Mouse (Mus musculus) cerebellum, adult 2 months (tissue): ENCODE data around the gene M1ap.

Experiments
- CTCF ChIP-seq: fragments of 200-500 bp; IDR thresholded peaks from 2 replicates; pipeline ENCODE4 v1.5.1; 2011; ENCODE audit warnings: low read depth, mild to moderate bottlenecking, control low read depth, low read length, moderate library complexity, borderline replicate concordance; ENCODE audit not compliant: insufficient read depth
- POLR2A ChIP-seq: fragments of 200-500 bp; IDR thresholded peaks from 2 replicates; pipeline ENCODE4 v1.6.1; 2011; ENCODE audit warnings: low read length, control low read depth, borderline replicate concordance; ENCODE audit not compliant: insufficient read depth

DNA sequence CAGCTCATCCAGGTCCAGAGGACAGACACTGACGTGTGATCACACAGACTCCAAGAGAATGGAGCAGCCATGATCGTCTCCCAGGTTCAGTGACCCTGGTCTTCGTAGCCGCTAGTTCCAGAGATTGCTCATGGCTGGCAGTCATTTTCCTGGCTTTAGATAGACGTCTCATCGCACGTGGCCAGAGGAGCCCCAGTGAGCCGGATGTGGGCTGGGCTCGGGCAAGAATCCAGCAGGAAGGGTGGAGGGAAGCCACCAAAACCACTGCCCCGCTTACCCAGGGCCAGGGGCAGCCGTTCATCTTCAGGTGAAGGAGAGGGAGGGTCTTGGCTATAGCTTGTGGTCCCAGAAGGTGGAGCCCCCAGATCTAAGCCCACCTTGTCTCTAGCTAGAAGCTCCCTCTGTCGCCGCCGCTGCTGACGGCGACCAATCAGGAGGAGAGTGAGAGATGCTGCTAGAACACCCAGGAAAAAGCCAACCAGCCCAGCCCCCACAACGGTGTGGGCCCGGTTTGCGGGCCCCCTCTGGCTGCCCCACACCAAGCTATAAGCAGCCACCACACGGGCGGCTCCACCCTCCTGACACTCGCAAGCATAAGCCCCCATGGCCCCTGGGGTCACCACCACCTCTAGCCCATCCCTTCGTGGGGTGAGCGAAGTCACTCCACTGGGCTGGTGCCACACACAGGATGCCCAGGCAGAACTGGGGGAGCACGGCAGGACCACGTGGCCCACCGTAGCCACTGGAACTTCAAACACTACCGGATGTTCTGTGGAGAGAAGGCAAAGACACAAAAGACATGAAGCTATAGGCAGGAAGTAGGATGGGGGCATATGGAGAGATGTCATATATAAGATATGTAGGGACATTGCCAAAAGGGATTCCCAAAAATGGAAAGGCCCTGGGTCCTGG is 33.1 kb upstream of the M1ap start:
- TF ChIP-seq POLR2A (no peak), CTCF (no peak)
